Mouse (Mus musculus) spleen, adult 2 months (tissue): Measurements from ENCODE around the gene Tmem87b.

Source experiments
- CTCF ChIP-seq: fragments of 200-500 bp; IDR thresholded peaks from 2 replicates; pipeline ENCODE4 v1.5.1; 2011; ENCODE audit warnings: mild to moderate bottlenecking, inconsistent platforms; ENCODE audit not compliant: insufficient read depth, insufficient read length, insufficient replicate concordance; ENCODE audit errors: extremely low read depth
- POLR2A ChIP-seq: fragments of 200-500 bp; IDR thresholded peaks from 2 replicates; pipeline ENCODE4 v1.6.1; 2011; ENCODE audit warnings: low read depth, low read length, inconsistent platforms

GRCm38 (mm10) chr2:128885225-128885811 lies 67.4 kb downstream of the Tmem87b start:
- TF ChIP-seq CTCF (no peak), POLR2A (no peak)
